Mouse (Mus musculus): ENCODE measurements around the gene Cdc14b.

DNA sequence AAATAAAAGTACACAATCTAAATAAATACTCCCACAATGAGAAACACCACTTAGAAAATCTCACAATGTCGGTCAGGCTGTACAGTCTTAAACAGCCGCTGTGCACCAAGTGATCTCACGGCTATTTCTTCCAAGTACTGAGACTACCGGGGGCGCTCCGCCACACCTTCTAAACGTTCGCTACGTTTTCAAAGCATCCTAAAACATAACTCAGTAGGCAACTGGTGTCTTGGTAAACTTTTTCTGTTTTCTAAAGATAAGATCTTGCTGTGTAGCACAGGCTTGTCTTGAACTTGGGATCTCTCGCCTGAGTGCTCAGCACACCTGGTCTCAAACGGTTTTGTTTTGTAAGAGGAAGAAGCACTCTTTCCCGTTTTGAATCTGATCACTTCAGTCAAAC lies 29.0 kb downstream of the Cdc14b start:
- TF ChIP-seq CTCF (IDR thresholded peaks at IDR 0.05) (no peak), POLR2A (IDR thresholded peaks at IDR 0.05; ENCODE audit: insufficient read depth, low read depth, low read length) (no peak), EP300 (IDR thresholded peaks at IDR 0.05; ENCODE audit: insufficient read depth, low read depth, low read length) (no peak)
